Mouse (Mus musculus) intestine, postnatal 0 days (tissue): ENCODE results near the gene Brwd1. TPM values are rescaled to one million over a fixed set of nuclear protein-coding genes. Genes with fewer than 3 reads are reported as not detected.
"Not testable (repeated sequence)": the region's sequence is repeated elsewhere in the genome, so short reads cannot be mapped to it uniquely, and the experiment has no call there.

Source experiments
- ATAC-seq: fragments of 200-750 bp; cut with Nextera tagmentation; 2 replicates; pipeline ENCODE4 v1.8.0; 2017; ENCODE audit warnings: mild to moderate bottlenecking, moderate TSS enrichment, moderate library complexity
- H3K27ac ChIP-seq: fragments of 300-500 bp; sonication (generic); 2 replicates; pipeline ENCODE4 v1.5.1; 2014; ENCODE audit warnings: mild to moderate bottlenecking, low read depth, low read length, moderate library complexity
- H3K27me3 ChIP-seq: fragments of 300-500 bp; sonication (generic); replicated peaks from 2 replicates; pipeline ENCODE4 v1.6.1; 2014; ENCODE audit warnings: low read length, mixed read lengths; ENCODE audit not compliant: control insufficient read depth, insufficient read depth
- H3K36me3 ChIP-seq: fragments of 300-500 bp; sonication (generic); 2 replicates; pipeline ENCODE4 v1.6.1; 2014; ENCODE audit warnings: mild to moderate bottlenecking, moderate library complexity; ENCODE audit not compliant: control insufficient read depth, insufficient read depth
- H3K4me1 ChIP-seq: fragments of 300-500 bp; sonication (generic); replicated peaks from 2 replicates; pipeline ENCODE4 v1.6.1; 2014; ENCODE audit warnings: antibody characterized with exemption, low read length, mixed read lengths; ENCODE audit not compliant: control insufficient read depth, insufficient read depth
- H3K4me2 ChIP-seq: fragments of 300-500 bp; sonication (generic); replicated peaks from 2 replicates; pipeline ENCODE4 v1.6.1; 2014; ENCODE audit warnings: low read depth, mild to moderate bottlenecking, moderate library complexity
- H3K4me3 ChIP-seq: fragments of 300-500 bp; sonication (generic); 2 replicates; pipeline ENCODE4 v1.5.1; 2014; ENCODE audit warnings: low read depth, low read length
- H3K9ac ChIP-seq: fragments of 300-500 bp; sonication (generic); 2 replicates; pipeline ENCODE4 v1.6.1; 2014; ENCODE audit warnings: mild to moderate bottlenecking, low read depth, low read length
- H3K9me3 ChIP-seq: fragments of 300-500 bp; sonication (generic); 2 replicates; pipeline ENCODE4 v1.6.1; 2016; ENCODE audit warnings: mixed run types; ENCODE audit not compliant: control insufficient read depth
- CTCF ChIP-seq: sonication (generic); IDR thresholded peaks from 2 replicates; pipeline ENCODE4 v1.5.1; 2016; ENCODE audit warnings: low read depth, mild to moderate bottlenecking, control low read depth, antibody characterized with exemption, moderate library complexity
- WGBS: fragments of 180-500 bp; shearing (Covaris S2); extraction: QIAGEN DNeasy Blood & Tissue Kit; methylation state at CpG from one replicate; pipeline ENCODE4 v1.1.7; 2014; 5-methylcytosine and 5-hydroxymethylcytosine counted together
- polyA plus RNA-seq: library from polyadenylated mRNA; unstranded; fragments of >200 nt; fragmentation: Nextera tagmentation; extraction: Ambion mirVana; gene quantifications from 2 replicates; pipeline ENCODE4 v1.2.1, GENCODE M21; 2015

Brwd1 gene
- polyA plus RNA-seq, 1 experiment from 2014 or later = 19.9 TPM

DNA sequence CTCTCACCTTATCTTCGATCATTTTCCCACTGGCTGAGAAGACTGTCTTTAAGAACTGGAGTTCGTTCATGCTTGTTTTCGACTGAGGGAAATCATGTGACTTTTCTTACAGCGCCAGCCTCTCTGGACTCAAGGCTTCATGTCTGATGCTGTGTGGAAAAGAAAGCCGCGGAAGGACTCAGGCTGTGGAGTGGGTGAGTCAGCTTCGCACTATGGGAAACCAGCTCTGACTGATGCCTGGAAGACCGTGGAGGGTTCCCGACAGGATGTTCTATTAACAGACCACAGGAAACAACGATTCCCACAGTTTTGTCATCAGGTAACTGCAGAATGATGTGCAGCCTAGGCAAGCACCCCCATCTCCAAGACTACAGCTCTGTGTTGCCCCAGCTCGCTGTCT is 114.9 kb downstream of the Brwd1 start:
- H3K4me3 ChIP-seq = no peak overlapping the region
- H3K4me1 ChIP-seq = no peaks in the 10 kb centered on the region
- H3K27ac ChIP-seq = no peak overlapping the region
- H3K4me2 ChIP-seq = no peak overlapping the region
- H3K36me3 ChIP-seq = no peaks in the 10 kb centered on the region
- WGBS = 73% methylated on average over 11 of the region's 11 CpGs
- no peak overlapping the region for H3K9ac ChIP-seq
- no peak for TF ChIP-seq CTCF
- no peak for ATAC-seq
- H3K9me3 ChIP-seq = no peaks in the 10 kb centered on the region
- no peaks in the 10 kb centered on the region for H3K27me3 ChIP-seq

GRCm38 (mm10) chr16:95964427-95965023 is 117.8 kb downstream of the Brwd1 start:
- Histone ChIP-seq H3K27me3 (no peaks in the 10 kb centered on the region), H3K4me3 (no peak overlapping the region), H3K9me3 (no peaks in the 10 kb centered on the region), H3K36me3 (no peaks in the 10 kb centered on the region), H3K4me1 (no peaks in the 10 kb centered on the region), H3K9ac (no peak overlapping the region), H3K4me2 (no peak overlapping the region; the same call in 1 of the 2 replicates), H3K27ac (no peak overlapping the region)
- 33% methylated on average over 11 of the region's 11 CpGs for WGBS
- ATAC-seq = no peak
- peak; percentile 83 for TF ChIP-seq CTCF

DNA sequence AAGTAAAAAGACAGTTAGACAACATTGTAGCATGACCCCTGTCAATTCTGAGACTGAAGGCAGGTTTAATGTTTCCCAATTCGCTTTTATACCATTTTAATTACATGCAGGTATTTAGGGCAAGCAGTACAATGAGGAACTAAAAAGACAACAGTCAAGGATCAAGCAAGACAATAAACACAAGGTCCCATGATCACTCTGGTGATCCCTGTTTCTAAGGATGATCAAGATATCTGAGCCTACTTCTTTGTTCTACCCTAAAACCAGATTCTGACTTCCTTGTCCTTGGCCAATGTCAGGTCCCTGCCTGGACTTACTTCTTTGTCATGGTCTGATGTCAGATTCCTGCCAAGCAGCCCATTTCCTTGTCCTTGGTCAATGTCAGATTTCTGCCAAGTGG is 120.8 kb downstream of the Brwd1 start:
- 92% methylated on average over 1 of the region's 1 CpGs for WGBS
- ATAC-seq, H3K9me3 ChIP-seq, H3K36me3 ChIP-seq, H3K4me3 ChIP-seq, H3K4me1 ChIP-seq, H3K27me3 ChIP-seq, H3K27ac ChIP-seq, H3K4me2 ChIP-seq, H3K9ac ChIP-seq: not testable (repeated sequence)

DNA sequence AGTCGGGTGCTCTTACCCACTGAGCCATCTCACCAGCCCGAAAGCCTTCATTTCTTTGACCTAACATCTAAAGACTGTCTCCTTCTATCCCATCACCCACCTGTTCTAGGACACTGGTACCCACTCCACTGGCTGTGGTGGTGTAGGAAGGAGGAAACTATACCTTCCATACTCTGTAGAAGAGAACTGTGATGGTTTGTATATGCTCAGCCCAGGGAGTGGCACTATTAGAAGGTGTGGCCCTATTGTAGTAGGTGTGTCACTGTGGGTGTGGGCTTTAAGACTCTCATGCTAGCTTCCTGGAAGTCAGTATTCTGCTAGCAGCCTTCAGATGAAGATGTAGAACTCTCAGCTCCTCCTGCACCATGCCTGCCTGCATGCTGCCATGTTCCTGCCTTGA is 121.6 kb downstream of the Brwd1 start:
- H3K36me3 ChIP-seq = not testable (repeated sequence)
- WGBS = 85% methylated on average over 2 of the region's 2 CpGs

DNA sequence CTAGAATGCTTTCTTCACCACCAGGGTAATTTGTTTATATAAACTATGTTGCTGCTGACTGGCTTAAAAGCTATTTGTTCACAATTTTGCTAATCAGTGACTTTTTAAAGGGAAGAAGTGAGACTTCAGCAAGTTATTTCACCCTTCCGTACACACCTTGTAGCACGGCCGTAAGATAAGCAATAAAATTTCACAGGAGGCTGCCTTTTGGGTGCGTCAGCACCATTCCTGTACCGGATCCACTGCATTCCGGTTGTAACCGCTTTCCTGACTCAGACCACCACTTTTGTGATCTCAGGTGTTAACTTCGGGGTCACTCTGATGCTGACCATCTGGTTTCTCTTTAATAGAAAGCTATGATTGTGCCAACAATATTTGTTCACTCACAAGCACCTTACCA is 124.2 kb downstream of the Brwd1 start:
- Histone ChIP-seq H3K9me3 (no peaks in the 10 kb centered on the region), H3K27ac (no peak overlapping the region), H3K4me3 (no peak overlapping the region), H3K27me3 (no peaks in the 10 kb centered on the region), H3K4me1 (no peaks in the 10 kb centered on the region), H3K4me2 (no peak overlapping the region), H3K9ac (no peak overlapping the region), H3K36me3 (no peaks in the 10 kb centered on the region)
- 45% methylated on average over 8 of the region's 8 CpGs for WGBS
- no peak for TF ChIP-seq CTCF
- ATAC-seq = no peak

More for the DNA sequence above, 121.6 kb downstream of the Brwd1 start:
- not testable (repeated sequence) for H3K4me3 ChIP-seq, H3K4me1 ChIP-seq, H3K9me3 ChIP-seq, H3K9ac ChIP-seq, H3K27ac ChIP-seq, ATAC-seq, H3K27me3 ChIP-seq, H3K4me2 ChIP-seq

DNA sequence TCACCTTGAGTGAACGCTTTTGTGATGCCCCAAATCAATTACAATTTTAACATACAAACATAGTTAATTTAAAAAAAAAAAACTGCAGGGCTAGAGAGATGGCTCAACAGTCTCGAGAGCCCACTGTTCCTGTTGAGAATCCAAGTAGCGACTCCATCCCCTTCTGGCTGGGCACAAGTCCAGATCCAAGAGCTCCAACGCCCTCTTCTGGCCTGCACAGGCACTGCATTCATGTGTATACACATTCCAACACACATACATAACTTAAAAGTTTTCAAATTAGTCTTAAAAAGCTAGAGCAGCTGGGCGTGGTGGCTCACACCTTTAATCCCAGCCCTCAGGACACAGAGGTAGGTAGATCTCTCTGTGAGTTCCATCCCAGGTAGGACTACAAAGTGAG is 125.7 kb downstream of the Brwd1 start:
- whole genome bisulfite sequencing = 65% methylated on average over 5 of the region's 5 CpGs
- Histone ChIP-seq H3K4me2 (no peak overlapping the region), H3K27ac (no peak overlapping the region), H3K9me3 (no peaks in the 10 kb centered on the region), H3K4me1 (no peaks in the 10 kb centered on the region), H3K9ac (no peak overlapping the region), H3K36me3 (no peaks in the 10 kb centered on the region), H3K27me3 (no peaks in the 10 kb centered on the region), H3K4me3 (no peak overlapping the region)
- TF ChIP-seq CTCF = peak; percentile 56
- no peak for ATAC-seq
